Mouse (Mus musculus) kidney, postnatal 36 days (tissue): ENCODE data around the gene Fgf2.

Source experiments
- DNase-seq, 2 experiments: peaks; one replicate each; pipeline ENCODE4 v3.0.0; 2021 to 2022; ENCODE audit warnings: mixed read lengths in 2 of 2

Gene Fgf2

DNA sequence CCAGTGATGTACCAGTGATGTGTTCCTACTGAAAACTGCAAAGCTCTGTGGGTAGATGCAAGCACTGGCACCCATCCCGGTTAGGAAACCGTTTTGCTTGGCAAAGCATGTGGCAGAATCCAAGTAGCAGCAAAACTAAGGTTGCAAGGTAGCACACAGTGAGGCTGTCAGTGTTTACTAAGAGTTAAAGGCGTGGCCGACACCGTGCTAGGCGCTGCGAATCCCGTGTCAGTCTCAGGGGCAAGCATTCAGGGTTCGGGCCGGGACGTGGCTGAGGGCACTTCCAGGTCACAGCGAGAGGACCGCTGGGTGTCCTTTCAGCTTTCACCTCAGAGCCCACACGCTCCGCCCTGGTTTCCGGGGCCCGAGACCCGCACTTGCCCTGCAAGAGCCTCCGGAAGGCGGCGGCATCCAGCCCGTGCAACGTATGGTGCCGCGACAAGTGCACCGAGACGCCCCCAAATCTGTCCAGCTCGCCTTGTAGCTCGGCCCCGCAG, 70.9 kb downstream of the Fgf2 start:
- peak; percentile 77 to 78 for DNase-seq

GRCm38 (mm10) chr3:37419458-37419991, 71.4 kb downstream of the Fgf2 start, which contains the start of gene Spata5:
Gene Spata5, plus strand, starts transcription at chr3:37419896.
- DNase-seq, result peak; percentile 99

- peak; percentile 91 to 96 for DNase-seq
Observed at GRCm38 (mm10) chr3:37420072-37420471, 71.9 kb downstream of the Fgf2 start, which contains the start of gene Nudt6. Gene Nudt6, minus strand, starts transcription at chr3:37420211.

DNA sequence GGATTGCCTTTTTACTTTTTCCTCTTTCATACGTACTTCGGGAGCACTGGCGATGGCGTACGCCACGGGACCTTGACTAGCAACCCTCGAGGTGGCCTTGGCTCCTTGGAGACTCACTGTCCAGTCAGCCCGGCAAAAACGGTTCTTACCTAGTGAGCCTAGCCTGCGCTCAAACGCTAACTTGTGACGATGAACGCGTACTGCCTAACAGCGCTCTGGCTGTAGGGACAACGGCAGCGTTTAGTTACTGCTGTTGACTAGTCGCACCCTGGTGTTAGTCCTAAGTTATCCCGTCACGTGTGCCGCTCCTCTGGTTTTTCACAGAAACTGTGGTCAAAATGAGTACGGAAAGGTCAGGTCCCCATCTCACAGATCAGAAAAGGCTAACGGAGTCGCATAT, 72.5 kb downstream of the Fgf2 start:
- DNase-seq, result no peak

- DNase-seq, result no peak
Observed at GRCm38 (mm10) chr3:37421179-37421578, 73.0 kb downstream of the Fgf2 start.

- DNase-seq, result no peak
Observed at GRCm38 (mm10) chr3:37426069-37426468, 77.9 kb downstream of the Fgf2 start.

- no peak for DNase-seq
Observed at GRCm38 (mm10) chr3:37430359-37430758, 82.2 kb downstream of the Fgf2 start.

DNA sequence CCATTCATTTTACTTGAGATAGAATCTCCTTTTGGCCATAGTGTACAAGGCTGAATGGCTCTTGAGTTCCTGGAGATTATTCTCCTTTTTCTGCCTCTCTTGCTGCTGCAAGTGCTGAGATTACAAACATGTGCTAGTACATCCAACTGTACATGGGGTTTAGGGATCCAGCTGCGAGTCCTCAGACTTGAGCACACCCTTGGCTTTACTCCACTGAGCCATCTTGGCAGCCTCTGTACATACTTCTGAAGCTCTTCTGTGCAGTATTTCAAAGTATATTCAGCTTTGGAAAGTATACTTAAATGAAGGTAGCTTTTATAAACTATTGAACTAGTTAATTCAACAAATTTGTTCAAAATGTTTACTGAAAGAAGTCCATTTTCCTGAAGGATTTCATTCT, 91.6 kb downstream of the Fgf2 start:
- DNase-seq, result peak in 1 of 2 experiments; percentile 8

DNA sequence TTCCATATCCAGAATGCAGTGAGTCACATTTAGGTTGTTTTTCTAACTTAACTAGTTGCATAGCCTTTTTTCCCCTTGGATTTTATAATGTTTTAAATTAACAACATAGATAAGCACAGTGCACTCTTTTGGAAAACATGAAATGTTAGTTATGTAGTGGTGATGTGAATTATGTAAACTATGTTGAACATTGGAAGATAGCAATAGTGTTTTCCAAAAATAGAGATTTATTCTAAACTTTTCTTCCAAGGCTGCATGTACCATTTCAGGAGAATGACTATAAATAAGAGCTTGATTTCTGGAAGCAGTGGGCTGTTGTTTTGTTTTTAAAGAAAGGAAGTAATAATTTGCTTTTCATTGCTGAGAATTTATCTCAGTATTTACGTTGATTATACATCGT, 95.3 kb downstream of the Fgf2 start:
- DNase-seq, result no peak

DNA sequence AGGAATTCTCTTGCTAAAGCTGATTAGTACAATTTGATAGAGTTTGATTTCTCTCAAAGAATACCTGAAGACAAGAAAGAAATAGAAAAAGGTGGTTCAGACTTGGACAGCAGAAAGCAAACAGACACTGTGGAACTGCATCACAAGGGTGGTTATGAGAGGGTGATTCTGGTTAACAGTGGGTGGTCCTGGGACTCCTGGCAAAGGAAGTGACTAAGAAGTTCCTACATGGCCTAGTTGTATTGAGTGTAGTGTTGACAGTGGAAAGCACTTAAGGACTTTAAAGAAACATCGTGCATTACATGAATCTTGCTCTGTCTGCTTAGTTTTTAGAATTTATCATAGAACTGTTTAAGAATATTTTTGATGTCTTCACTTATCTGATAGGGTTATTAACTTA, 107.8 kb downstream of the Fgf2 start:
- DNase-seq, result no peak
